Mouse (Mus musculus) ovary, postnatal 14 days (tissue): ENCODE data around the gene Kansl3.

Experiments
- DNase-seq: peaks from one replicate; pipeline ENCODE4 v3.0.0; 2022; ENCODE audit warnings: low spot score

Gene Kansl3

GRCm38 (mm10) chr1:36293470-36293869 is 75.5 kb downstream of the Kansl3 start:
- DNase-seq, result no peak
